Mouse (Mus musculus) layer of hippocampus, adult 18-20 months (tissue): ENCODE results near the gene Ppp1r35. TPM values are rescaled to one million over a fixed set of nuclear protein-coding genes. Genes with fewer than 3 reads are reported as not detected.

Experiments
- DNase-seq, 2 experiments: peaks; one replicate each; pipeline ENCODE4 v3.0.0; 2022; ENCODE audit warnings: low spot score in 2 of 2
- total RNA-seq, 2 experiments: library from RNA; stranded (reverse); gene quantifications; 2 replicates each; pipeline ENCODE4 v1.2.3; 2021

The Ppp1r35 gene
- total RNA-seq, 2 experiments from 2014 or later: 23.1 to 26.4 TPM

DNA sequence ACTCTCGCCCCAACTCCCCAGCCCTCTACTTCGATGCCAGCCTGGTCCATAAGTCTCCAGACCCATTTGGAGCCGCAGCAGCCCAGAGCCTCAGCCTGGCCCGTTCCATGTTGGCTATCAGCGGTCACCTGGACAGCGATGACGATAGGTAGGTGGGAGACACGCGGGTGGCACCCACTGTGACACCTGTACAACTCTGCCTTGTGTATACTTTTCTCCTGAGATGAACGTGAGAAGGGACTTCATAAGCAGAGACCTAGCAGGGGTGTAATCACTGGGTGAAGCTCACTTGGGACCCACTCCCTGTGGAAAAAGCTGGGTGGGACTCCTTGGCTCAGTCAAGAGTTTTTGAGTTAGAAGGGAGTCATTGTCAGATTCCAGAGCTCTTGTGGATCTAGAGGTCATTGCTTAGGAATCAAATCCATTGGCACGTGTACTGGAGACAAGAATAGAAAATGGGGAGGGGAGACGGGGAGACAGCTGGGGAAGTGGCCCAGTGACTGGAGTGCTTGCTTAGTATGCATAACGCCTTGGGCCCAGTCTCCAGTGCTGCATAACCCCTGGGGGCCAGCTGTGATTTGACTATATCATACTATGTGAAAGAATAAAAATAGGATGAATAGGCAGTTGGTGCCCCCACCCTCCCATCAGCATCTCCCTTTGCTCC, 27.3 kb upstream of the Ppp1r35 start:
- no peak for DNase-seq

DNA sequence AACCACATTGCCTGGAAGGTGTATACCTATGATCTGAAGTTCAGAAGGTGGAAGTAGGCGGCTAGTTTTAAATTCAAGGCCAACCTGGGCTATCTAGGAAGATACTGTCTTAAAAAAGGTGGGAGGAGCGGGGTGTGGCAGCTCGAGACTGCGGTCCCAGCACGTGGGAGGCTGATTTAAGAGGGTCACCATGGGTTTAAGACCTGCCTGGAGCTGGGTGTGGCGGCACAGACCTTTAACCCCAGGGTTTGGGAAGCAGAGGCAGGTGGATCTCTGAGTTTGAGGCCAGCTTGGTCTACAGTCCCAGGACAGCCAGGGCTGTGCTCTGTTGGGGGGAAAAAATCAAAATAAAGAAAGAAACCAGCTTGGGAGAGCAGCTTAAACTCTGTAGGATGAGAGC, 26.7 kb upstream of the Ppp1r35 start:
- DNase-seq: no peak

DNA sequence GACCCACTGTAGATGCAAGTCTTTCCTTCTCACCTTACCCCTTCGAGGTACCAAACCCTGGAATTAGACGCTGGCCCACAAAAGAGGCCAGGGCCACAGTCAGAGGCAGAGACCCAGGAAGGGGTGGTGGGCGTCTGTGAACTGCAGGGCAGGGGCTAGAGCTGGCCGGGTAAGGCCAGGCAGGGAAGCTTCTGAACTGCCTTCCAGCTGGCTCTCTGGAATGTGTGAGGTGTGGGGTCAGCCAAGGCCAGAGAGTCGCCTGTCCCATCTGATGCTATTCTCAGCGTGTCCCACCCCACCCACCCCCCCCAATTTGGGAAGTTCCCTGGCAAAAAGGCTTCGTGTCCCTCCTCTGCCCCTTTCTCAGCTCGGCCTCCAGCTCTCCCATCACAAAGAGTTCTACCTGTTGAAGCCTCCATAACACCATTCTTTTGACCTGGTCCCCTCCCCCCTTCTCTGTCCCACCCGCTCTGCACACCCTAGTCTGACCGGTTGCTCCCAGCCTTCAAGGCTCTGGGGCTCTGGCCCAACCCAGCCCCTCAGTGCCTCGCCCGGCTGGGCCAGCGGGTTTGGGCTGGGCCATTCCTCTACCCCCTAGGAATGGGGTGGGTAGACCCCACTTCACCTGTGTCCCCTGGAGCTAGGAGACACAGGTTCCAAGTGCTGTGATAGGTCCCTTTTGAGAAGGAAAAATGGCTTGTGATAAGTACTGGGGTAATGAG, 25.4 kb upstream of the Ppp1r35 start:
- no peak for DNase-seq

DNA sequence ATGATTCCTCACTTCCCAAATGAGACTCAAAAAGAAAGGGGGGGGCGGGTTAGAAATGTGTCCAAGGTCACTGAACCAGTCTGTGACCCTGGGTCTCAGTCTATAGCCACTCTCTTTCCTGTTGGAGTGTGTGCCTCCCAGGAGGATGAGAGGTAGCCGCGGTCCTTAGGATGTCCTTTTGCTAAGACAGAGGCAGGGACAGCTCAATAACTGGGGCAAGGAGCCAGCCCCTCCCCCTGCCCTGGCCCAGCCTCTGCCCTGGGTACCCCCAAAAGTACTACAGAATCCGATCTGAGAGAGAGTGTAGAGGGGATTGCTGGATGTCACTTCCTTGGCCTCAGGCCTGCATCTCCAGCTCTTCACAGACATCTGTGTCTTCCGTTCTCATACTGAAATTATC, 23.2 kb upstream of the Ppp1r35 start:
- DNase-seq: no peak

DNA sequence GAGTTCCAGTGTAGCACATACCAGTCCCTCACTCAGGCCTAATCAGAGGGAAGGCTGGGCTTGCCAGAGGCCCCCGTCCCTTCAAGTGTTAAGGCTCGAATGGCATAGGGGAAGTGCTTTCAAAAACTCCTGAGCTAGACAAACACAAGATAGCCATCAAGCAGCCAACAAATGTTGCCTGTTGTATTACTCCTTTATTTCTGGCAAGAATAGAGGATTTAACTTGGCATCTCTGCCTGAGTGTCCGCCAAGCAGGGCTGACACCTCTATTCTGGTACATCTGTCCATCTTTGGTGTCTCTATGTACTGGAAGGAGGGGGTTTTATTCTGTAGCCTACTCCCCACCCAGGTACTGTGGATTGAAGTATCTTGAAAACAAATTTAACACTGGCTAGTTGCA, 22.5 kb upstream of the Ppp1r35 start:
- DNase-seq: no peak

DNA sequence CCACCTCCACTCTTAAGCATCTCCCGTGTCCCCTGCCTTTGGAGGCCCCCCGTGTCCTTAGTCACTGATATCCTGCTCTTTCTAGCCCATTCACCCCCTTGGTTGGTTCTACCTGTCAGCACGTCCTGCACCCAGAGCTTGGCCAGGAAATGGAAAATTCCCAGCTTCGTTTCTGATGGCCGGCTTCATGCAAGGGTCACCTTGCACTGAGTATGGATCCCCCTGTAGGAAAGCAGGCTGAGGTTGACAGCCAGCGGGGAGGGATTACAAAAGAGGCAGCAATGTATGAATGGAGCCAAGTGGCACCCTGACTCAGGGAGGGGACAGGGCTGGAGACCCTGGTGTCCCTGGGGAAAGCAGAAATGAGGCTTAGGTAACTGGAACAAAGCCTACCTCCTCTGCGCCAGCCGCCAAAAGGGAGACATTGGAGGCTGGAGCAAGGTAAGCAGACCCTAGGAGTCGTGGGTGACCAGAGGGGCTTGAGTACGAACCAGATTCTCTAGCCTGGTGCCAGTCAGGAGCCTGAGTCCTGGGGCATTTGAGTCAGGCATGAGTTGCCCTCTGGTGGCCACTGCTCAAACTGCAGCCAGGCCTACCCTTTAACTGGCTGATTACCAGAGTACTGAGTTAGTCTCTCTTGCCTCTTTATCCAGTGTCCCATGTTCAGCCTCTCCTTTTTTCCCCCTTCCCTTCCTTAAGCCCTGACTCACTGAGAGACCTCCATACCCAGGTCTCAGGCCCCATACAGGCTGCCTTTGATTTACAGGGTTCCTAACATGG, 21.6 kb upstream of the Ppp1r35 start:
- peak; percentile 68 to 96 for DNase-seq

DNA sequence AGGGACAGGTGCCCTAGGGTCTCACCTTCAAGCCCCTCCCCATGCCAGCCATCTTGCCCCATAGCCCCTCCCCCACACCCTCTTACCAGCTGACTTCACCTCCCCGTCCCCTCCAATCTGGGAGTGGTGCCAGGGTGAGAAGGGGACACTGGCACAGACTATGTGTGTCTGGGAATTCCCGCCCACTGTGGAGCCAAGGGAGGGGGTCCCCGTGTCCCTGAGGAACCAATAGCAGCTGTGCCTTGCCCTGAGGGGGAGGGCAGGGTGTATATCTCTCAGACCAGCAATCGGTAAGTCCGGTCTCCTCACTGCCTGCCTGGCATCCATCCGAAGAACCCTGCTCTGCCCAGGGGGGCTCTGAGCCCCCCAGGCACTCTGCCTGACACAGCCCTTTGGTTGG, 20.8 kb upstream of the Ppp1r35 start:
- DNase-seq: peak; percentile 66 to 86

DNA sequence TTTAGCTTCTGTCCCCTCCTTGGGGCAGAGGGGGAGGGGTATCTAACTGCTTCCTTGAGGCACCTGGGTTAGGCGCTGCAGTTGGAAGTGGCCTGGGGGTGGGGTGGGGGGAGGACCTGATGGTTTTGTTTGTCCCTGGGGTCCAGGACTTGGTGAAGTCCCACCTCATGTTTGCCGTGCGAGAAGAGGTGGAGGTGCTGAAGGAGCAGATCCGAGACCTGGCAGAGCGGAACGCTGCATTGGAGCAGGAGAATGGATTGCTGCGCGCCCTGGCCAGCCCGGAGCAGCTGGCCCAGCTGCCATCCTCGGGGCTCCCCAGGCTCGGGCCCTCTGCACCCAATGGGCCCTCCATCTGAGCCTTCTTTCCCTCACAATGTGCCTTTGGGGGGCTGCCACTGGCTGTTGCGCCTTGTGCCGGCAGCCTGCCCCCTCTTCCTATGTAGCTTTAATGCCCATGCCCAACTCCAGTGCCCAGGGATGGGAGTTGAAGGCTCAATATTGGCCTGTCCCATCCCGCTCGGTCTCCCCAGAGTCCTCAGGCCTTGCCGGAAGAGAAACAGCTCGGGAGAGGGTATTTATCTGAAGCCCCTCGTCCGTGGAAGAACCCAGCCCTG, 19.6 kb upstream of the Ppp1r35 start:
- DNase-seq: no peak

DNA sequence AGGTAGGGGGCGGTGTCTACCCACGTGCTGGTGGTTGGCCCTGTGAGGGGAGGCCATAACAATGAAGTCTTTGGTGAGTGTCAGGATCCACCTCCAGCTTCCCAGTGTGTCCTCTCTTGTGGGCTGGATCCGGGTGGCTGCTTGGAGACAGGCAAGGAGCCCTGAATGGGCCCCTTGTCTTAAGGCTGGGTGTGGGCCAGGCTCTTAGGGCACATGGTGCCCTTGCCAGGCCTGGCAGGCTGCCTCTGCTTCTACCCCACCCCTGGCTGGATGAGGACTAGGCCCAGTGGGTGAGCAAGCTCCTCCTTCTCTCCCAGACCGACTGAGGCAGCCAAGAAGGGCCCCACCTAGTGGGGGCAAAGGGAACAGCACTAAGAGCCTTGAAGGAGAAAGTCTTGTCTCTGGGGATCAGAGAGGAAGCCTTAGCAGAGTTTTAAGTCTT, 18.7 kb upstream of the Ppp1r35 start:
- DNase-seq: peak; percentile 81 to 93

DNA sequence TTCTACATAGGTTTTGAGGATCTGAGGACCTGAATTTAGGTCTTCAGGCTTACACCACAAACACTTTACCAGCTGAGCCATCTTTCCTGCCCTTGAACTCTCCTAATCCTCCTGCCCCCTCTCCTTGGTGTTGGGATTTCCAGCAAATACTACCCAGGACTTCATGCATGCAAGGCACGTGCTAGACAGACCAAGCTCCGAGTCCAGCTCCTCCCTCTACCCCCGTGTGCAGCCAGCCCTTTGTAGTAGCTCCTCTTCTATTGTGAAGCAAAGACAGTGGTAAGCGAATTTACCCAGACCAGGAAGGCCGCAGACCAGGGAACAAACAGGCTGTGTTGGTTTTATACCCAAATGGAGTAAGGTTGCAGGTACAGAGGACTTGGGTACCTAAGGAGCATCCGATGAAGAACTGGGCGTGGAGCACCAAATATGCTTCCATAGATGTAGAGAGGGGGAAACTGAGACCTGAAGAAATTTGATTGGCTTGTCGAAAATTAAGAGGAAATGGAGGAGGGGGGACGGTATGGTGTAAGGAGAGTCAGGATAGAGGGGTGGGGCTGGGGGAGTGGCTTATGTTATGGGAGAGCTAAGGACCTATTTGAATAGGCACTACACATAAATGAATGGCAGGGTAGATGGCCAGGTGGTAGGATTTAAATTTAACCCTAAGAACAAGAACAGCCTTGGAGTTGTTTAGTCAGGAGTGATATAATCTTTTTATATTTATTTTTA, 13.9 kb upstream of the Ppp1r35 start:
- no peak for DNase-seq

DNA sequence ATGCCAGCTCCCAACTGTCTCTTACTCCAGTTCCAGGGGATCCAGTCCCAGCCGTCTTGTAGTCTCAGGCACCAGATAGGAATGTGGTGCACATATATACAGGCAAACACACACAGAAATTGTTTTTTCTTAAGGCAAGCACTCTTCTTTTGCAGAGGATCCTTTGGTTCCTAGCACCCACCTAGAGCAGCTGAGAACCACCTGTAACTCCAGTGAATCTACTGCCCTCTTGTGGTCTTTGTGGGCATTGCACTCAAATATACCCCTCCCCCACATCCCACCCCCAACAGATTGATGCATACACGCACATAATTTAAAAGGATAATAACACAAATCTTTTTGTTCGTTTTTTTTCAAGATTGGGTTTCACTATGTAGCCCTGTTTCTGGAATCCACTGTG, 12.4 kb upstream of the Ppp1r35 start:
- no peak for DNase-seq

DNA sequence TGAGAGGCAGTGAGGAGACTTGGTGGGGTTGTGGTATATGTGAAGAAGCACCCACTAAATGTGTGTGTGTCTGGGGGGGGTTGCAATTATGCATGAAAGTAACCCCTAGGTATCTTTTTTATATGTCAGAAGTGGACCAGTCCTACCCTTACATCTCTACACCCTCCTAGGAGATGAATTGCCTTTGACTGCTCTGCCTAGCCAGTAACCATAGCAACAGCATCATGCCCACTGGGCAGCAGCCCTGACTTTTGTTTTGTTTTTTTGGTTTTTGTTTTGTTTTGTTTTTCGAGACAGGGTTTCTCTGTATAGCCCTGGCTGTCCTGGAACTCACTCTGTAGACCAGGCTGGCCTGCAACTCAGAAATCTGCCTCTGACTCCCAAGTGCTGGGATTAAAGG, 10.2 kb upstream of the Ppp1r35 start:
- DNase-seq: no peak

DNA sequence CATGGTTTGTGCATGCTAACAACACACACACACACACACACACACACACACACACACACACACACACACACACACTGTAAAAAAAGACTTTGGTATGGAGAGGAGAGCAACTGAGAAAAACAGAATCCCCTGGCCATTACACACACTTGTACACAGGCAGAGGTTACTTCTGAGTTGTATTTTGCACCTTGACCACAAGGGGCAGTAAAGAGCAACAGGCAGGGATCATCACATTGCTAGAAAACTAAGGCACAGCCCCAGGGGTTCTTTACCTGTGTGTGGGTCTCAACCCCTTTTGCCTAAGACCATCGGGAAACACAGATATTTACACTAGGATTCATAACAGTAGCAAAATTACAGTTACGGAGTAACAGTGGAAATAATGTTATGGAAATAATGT, 7.9 kb upstream of the Ppp1r35 start:
- no peak for DNase-seq

DNA sequence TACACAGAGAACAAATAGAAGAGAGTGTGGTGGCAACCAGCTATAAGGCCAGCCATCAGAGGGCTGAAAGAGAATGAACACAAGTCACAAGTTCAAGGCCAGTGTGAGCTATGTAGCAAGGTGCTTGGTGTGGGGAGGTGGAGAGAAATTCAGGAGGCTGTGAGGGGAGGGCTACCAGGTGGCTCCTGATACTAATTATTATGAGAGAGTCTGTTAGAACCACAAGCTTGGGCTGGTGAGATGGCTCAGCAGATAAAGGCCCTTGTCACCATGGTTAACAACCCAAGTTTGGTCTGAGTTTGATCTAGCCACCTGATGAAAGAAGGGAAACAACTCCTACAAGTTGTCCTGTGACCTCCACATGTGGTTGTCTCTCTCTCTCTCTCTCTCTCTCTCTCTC, 5.9 kb upstream of the Ppp1r35 start:
- no peak for DNase-seq

DNA sequence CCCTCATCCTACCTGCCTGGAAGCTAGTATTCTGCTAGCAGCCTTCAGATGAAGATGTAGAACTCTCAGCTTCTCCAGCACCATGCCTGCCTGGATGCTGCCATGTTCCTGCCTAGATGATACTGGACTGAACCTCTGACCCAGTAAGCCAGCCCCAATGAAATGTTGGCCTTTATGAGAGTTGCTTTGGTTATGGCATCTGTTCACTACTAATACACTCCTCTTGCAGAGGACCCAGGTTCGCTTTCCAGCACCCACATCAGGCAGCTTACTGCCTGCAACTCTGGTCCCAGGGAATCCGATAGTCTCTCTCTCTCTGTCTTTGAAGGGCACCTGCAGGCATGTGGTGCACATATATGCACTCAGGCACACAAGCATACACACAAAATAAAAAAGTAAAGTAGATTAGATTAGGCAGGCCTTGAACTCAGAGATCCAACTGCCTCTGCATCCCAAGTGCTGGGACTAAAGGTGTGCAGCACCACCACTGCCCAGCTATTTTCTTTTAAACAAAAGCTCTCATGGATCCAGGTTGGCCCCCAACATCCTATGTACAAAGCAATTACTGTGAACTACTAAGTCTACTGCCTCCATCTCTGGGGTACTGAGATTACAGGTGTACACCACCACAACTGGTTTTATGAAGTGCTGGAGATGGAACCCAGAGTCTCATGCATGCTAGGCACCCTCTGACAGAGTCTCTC, 2.9 kb upstream of the Ppp1r35 start:
- DNase-seq: no peak

DNA sequence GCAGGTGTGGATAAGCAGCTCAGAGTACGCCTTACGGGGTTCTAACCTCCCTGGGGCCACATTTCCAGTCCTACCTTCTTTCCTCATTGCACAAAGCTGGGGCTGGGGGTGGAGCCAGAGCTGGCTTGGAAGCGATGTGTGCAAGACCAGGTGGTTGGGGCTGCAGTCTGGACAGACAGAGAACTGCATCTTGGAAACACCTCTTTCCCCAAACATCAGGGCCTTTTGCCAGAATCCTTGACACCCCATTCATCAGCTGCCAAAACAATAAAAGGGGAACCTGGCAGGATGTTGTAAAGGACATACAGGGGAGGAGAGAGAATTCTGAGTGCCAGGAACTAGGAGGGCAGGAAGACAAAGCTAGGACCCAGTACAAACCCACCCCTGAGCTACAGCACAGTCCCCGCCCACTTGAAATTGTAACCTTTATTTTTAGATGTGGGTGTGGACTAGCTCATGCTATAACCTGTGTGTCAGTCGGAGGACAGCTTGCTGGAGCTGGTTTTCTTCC, 2.2 kb upstream of the Ppp1r35 start:
- DNase-seq: no peak

DNA sequence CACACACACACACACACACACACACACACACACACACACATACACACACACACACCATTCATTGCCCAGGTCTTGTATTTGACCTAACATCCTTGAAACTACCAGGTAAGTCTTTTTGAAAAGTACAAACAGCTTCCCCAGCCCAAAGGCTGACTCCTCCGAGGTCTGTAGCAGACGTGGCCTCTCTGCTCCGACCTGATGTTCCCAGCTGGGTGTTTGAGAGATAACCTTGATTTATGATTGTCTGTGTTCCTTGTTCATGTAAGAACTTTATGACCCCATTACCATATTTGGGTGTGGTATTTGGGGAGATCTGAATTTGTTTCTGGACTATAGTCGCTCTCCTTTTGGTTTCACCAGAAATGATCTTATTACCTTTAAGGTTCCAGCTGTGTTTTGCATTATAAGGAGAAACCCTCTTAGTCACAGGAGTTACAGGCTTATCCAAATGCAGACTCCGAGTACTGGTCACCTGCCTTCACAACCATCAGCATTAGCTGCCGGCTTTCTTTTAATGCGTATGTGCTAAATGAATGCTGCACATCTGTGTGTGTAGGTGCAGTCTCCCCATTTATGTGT, 1.3 kb upstream of the Ppp1r35 start:
- DNase-seq: no peak

DNA sequence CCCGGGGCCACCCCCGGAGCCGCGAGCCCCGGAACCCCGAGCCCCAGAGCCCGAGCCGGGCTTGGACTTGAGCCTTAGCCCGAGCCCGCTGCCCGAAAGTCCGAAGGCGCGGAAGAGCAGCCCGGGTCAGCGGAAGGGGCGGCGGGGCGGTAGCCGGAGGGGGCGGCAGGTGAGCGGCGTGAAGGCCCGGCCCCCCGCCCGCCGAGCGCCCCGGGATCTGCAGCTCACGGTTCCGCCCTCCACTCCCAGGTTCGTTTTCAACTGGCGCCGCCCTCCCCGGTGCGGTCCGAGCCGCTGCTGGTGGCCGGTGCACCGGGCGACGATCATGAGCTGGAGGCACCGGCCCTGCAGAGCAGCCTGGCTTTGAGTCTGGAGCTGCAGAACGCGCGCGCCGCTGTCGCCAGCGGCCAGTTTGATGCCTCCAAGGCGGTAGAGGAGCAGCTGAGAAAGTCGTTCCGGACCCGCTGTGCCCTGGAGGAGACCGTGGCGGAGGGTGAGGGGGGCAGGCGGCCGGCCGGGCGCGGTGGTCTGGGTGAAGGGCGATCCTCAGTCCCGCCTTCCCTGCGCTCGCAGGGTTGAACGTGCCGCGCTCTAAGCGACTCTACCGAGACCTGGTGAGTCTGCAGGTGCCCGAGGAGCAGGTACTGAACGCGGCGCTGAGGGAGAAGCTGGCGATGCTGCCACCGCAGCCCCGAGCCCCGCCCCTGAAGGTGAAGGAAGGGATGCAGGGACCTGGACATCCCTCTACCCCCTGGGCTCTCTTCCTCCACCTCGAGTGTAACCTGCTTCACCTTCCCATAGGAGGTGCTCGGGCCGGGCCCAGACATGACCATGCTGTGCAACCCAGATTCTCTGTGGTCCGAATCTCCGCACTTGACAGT, 644 bp downstream of the Ppp1r35 start:
- DNase-seq: no peak

DNA sequence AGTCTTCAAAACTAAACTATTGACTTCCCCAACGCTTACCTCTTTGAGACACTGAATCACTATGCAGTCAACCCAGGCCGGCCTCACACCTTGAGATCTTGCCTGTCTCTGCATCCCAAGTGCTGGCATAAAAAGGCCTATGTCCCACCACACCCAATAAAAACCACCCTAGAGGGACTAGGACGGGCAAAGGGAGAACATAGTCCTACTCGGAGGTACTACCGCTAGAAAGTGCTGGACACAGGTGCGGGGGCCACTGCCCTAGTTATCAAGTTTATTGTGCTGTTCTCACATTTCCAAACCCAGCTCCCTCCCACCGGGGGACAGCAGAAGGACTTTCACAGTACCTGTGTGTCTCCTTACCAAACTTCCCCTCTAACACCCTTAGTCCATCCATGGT, 3.0 kb downstream of the Ppp1r35 start:
- DNase-seq: no peak
